Comparison of ENCODE assay signal across 10 mouse cellular contexts in the genomic region with DNA sequence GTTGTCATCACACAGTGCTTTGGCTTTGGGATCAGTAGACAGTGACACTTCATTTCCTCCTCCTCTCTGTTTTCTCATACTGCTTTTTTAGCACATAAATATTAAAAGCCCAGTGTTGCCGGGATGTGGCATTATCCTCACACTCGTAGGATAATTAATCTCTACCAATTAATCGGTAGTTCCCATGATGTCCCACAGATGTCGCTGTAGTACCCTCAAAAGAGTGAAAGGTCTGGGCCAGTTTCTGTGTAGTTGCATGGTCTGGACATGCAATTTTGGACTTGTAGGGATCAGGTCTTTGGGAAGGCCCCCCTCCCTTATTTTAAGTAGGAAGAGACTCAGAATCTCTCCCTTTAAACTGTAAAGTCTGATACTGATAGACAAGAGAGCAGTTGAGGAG. TPM values are rescaled to one million over a fixed set of nuclear protein-coding genes. Genes with fewer than 3 reads are reported as not detected.
DNase-seq lines count a peak whose midpoint lies in the region; ATAC-seq and TF ChIP-seq lines count a peak whose summit lies in the region.
"Had no signal": no experiment of that assay in that cellular context is flagged by ENCODE, and none has a peak within 500 bp of the region (broad histone marks: within the 10 kb centered on the region; RNA-seq: fewer than 3 reads in every experiment).

No protein-coding gene starts in this region.

- no peaks in the 10 kb centered on the region for H3K9me3 ChIP-seq in stomach, postnatal 0 days (ENCODE audit: control insufficient read depth, low read length)
- no peaks in the 10 kb centered on the region for H3K9me3 ChIP-seq in heart, embryonic 11.5 days (replicated peaks; ENCODE audit: control insufficient read depth, low read length)
- H3K9me3 ChIP-seq: embryonic facial prominence, embryonic 15.5 days had no signal

- DNase-seq in CD4-positive, CD25-positive, alpha-beta regulatory T cell, adult 2 months (ENCODE audit: low read depth, low spot score), result peak; percentile 21
- peak; percentile 61 for DNase-seq in layer of hippocampus, adult 11-12 months (ENCODE audit: low spot score)
- no peak for DNase-seq in layer of hippocampus, postnatal 36 days
- DNase-seq in A20 (ENCODE audit: low read depth, low spot score), result peak; percentile 20
- peak; percentile 23 for DNase-seq in embryo, embryonic 9.5 days (ENCODE audit: extremely low spot score)
- no peak for DNase-seq in stomach, postnatal 0 days (ENCODE audit: low spot score)

- no peak overlapping the region for H3K4me3 ChIP-seq in stomach, postnatal 0 days (ENCODE audit: low read depth, low read length)
- no peak overlapping the region for H3K4me3 ChIP-seq in heart, embryonic 11.5 days (ENCODE audit: low read depth, low read length)
- H3K4me3 ChIP-seq: embryonic facial prominence, embryonic 15.5 days had no signal

- TF ChIP-seq EP300 in stomach, postnatal 0 days (optimal IDR thresholded peaks at IDR 0.05), result no peak

- ATAC-seq in CD4-positive, CD25-positive, alpha-beta regulatory T cell, adult 4 months, result no peak
- ATAC-seq in stomach, postnatal 0 days (ENCODE audit: low FRiP score, low TSS enrichment), result no peak
- ATAC-seq in heart, embryonic 11.5 days (replicated peaks; ENCODE audit: insufficient number of reproducible peaks, low FRiP score, low TSS enrichment), result no peak

- H3K4me2 ChIP-seq in stomach, postnatal 0 days (replicated peaks; ENCODE audit: low read depth), result no peak overlapping the region
- H3K4me2 ChIP-seq in heart, embryonic 11.5 days, result no peak overlapping the region
- H3K4me2 ChIP-seq: embryonic facial prominence, embryonic 15.5 days had no signal

- H3K4me1 ChIP-seq in stomach, postnatal 0 days (replicated peaks; ENCODE audit: control insufficient read depth, insufficient read depth), result no peaks in the 10 kb centered on the region
- H3K4me1 ChIP-seq in heart, embryonic 11.5 days (ENCODE audit: control insufficient read depth, insufficient read depth, low read length), result no peaks in the 10 kb centered on the region
- H3K4me1 ChIP-seq: embryonic facial prominence, embryonic 15.5 days had no signal

- no peak overlapping the region for H3K9ac ChIP-seq in stomach, postnatal 0 days (ENCODE audit: low read length)
- no peak overlapping the region for H3K9ac ChIP-seq in heart, embryonic 11.5 days (ENCODE audit: low read depth, low read length)
- H3K9ac ChIP-seq: embryonic facial prominence, embryonic 15.5 days had no signal

- H3K36me3 ChIP-seq in stomach, postnatal 0 days (ENCODE audit: control insufficient read depth, insufficient read depth, low read length), result peaks cover 30% of the 10 kb centered on the region
- peaks cover 20% of the 10 kb centered on the region for H3K36me3 ChIP-seq in heart, embryonic 11.5 days (ENCODE audit: control insufficient read depth, insufficient read depth, low read length)

- peak; percentile 72 for TF ChIP-seq CTCF in stomach, postnatal 0 days (IDR thresholded peaks at IDR 0.05; ENCODE audit: low read depth)

- H3K27ac ChIP-seq in stomach, postnatal 0 days (replicated peaks), result no peak overlapping the region
- H3K27ac ChIP-seq in heart, embryonic 11.5 days (ENCODE audit: low read depth, low read length), result no peak overlapping the region
- H3K27ac ChIP-seq: embryonic facial prominence, embryonic 15.5 days had no signal

- WGBS in stomach, postnatal 0 days, result 29% methylated on average over 4 of the region's 4 CpGs
- 46% methylated on average over 4 of the region's 4 CpGs for WGBS in heart, embryonic 11.5 days (ENCODE audit: insufficient replicate concordance)

- no peaks in the 10 kb centered on the region for H3K27me3 ChIP-seq in stomach, postnatal 0 days (ENCODE audit: control insufficient read depth, insufficient read depth, low read length)
- H3K27me3 ChIP-seq in heart, embryonic 11.5 days (ENCODE audit: control insufficient read depth, insufficient read depth, low read length), result no peaks in the 10 kb centered on the region
- H3K27me3 ChIP-seq: embryonic facial prominence, embryonic 15.5 days had no signal

RNA-seq across cellular contexts. Expression of a gene that starts 18.8 kb away (rescaled TPM):
- not detected for polyA plus RNA-seq in CD4-positive, CD25-positive, alpha-beta regulatory T cell, adult 4 months (2017; shearing (Covaris generic))
- total RNA-seq in layer of hippocampus, postnatal 36 days (2021), result not detected
- 0.57 and 0.69 TPM in 2 replicates for polyA plus RNA-seq in stomach, postnatal 0 days (2015; fragmentation: Nextera tagmentation; extraction: Ambion mirVana)
- 2.4 and 3.0 TPM in 2 replicates for polyA plus RNA-seq in heart, embryonic 11.5 days (2014; fragmentation: Nextera tagmentation; extraction: Ambion mirVana)

RNA-seq across cellular contexts. Expression of a gene that starts 19.3 kb away (rescaled TPM):
- not detected for polyA plus RNA-seq in CD4-positive, CD25-positive, alpha-beta regulatory T cell, adult 4 months (2017; shearing (Covaris generic))
- 1 to 10 TPM; 1.0 to 1.7 TPM for total RNA-seq in layer of hippocampus, postnatal 36 days (2021)
- polyA plus RNA-seq in stomach, postnatal 0 days (2015; fragmentation: Nextera tagmentation; extraction: Ambion mirVana), result 0.29 and 0.40 TPM in 2 replicates
- polyA plus RNA-seq in heart, embryonic 11.5 days (2014; fragmentation: Nextera tagmentation; extraction: Ambion mirVana), result 0.45 and 1.2 TPM in 2 replicates

RNA-seq across cellular contexts. Expression of a gene that starts 39.7 kb away (rescaled TPM):
- 10 to 100 TPM; 15.9 to 33.3 TPM for polyA plus RNA-seq in CD4-positive, CD25-positive, alpha-beta regulatory T cell, adult 4 months (2017; shearing (Covaris generic))
- total RNA-seq in layer of hippocampus, postnatal 36 days (2021), result 10 to 100 TPM; 41.8 to 44.5 TPM
- polyA plus RNA-seq in stomach, postnatal 0 days (2015; fragmentation: Nextera tagmentation; extraction: Ambion mirVana), result 4.9 and 5.1 TPM in 2 replicates
- polyA plus RNA-seq in heart, embryonic 11.5 days (2014; fragmentation: Nextera tagmentation; extraction: Ambion mirVana), result 14.2 and 16.2 TPM in 2 replicates

RNA-seq across cellular contexts. Expression of a gene that starts 58.9 kb away (rescaled TPM):
- polyA plus RNA-seq in CD4-positive, CD25-positive, alpha-beta regulatory T cell, adult 4 months (2017; shearing (Covaris generic)), result not detected
- not detected for total RNA-seq in layer of hippocampus, postnatal 36 days (2021)
- polyA plus RNA-seq in stomach, postnatal 0 days (2015; fragmentation: Nextera tagmentation; extraction: Ambion mirVana), result 0.07 and 0.40 TPM in 2 replicates
- polyA plus RNA-seq in heart, embryonic 11.5 days (2014; fragmentation: Nextera tagmentation; extraction: Ambion mirVana), result 7.6 and 10.9 TPM in 2 replicates
- total RNA-seq: layer of hippocampus, postnatal 25 days had no signal
- polyA plus RNA-seq: embryonic facial prominence, embryonic 15.5 days had no signal

Comparison
In these comparisons a context has a peak if more than half of its experiments do, and no peak if none do; other contexts are left out.
1. DNase-seq: peak in CD4-positive, CD25-positive, alpha-beta regulatory T cell, adult 2 months (single experiment), layer of hippocampus, adult 11-12 months (single experiment), A20 (single experiment) and embryo, embryonic 9.5 days (single experiment); none in layer of hippocampus, postnatal 36 days (0 of 2) and stomach, postnatal 0 days (single experiment).